Mouse (Mus musculus): Measurements from ENCODE around the gene Tceanc. TPM values are rescaled to one million over a fixed set of nuclear protein-coding genes. Genes with fewer than 3 reads are reported as not detected.

Gene Tceanc
- total RNA-seq (2014; fragmentation: Nextera tagmentation) (15.8 and 19.1 TPM in 2 replicates), total RNA-seq (2017) (10.8 and 12.6 TPM in 2 replicates), polyA plus RNA-seq (2012) (0.86 and 0.91 TPM in 2 replicates)

DNA sequence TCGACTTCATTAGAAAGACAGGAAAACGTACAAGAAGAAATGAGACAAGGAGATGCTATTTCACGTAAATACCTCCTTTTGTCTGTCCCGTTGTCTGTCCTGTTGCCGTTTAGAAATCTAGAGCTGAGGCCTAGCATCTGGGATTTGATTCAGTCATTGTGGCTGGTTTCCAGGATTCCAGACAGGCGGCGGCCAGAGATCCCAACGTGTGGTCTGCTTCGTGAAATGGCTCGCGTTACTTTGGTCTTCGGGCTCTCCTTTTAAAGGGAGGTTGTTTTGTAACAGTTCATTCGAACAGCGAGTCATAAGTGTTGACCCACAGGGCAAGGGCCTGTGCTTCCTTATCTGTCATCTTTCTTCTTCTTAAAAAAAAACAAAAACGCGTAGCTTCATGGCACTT lies at the start of gene Tceanc:
Gene Tceanc, minus strand, starts transcription at position 223 of the 400 bp plus-strand sequence.
- DNase-seq (ENCODE audit: low spot score) (no peak), ATAC-seq (ENCODE audit: extremely low read depth, insufficient number of reproducible peaks, low FRiP score, poor library complexity, severe bottlenecking) (no peak)
- Histone ChIP-seq H3K4me1 (ENCODE audit: insufficient read depth, low read depth, low read length) (peaks cover 8% of the 10 kb centered on the region), H3K9me3 (replicated peaks) (no peaks in the 10 kb centered on the region), H3K36me3 (replicated peaks) (no peaks in the 10 kb centered on the region), H3K27me3 (ENCODE audit: insufficient read depth, low read length) (no peaks in the 10 kb centered on the region), H3K4me3 (ENCODE audit: low read depth, low read length) (no peak within 1 kb of the TSS)
- TF ChIP-seq TAL1 (conservative IDR thresholded peaks at IDR 0.05; ENCODE audit: low read depth, low read length) (no peak), CTCF (IDR thresholded peaks at IDR 0.05; ENCODE audit: low read depth, low read length) (no peak), POLR2AphosphoS5 (IDR thresholded peaks at IDR 0.05; ENCODE audit: insufficient replicate concordance, low read depth, low read length) (no peak), GATA1 (IDR thresholded peaks at IDR 0.05; ENCODE audit: borderline replicate concordance, low read length) (no peak), GATA2 (IDR thresholded peaks at IDR 0.05; ENCODE audit: borderline replicate concordance, low read depth, low read length) (no peak)

DNA sequence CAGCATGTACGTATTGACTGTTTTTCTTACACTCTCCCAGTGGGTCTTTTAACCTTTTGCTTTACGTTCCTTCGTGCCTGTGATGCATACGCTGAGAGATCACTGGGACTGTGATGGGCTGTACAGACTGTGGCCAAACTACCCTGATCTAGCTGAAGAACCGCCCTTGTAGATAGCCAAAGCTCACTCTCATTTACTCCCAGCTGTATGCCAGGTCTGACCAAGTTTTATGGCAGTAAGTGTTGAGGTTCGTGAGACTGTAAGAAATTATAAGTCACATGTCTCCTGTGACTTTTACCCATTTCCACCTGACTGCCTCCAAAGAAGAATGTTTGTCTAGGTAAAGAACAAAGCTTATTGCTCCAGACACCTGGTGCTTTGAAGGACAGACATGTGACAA lies 47.6 kb upstream of the Tceanc start:
- H3K27me3 ChIP-seq (ENCODE audit: insufficient read depth, low read length): no peaks in the 10 kb centered on the region
- H3K36me3 ChIP-seq (replicated peaks): no peaks in the 10 kb centered on the region
- no peaks in the 10 kb centered on the region for H3K9me3 ChIP-seq (replicated peaks)
- ATAC-seq (ENCODE audit: extremely low read depth, insufficient number of reproducible peaks, low FRiP score, poor library complexity, severe bottlenecking) (no peak), DNase-seq (ENCODE audit: low spot score) (no peak)
- TF ChIP-seq POLR2AphosphoS5 (IDR thresholded peaks at IDR 0.05; ENCODE audit: insufficient replicate concordance, low read depth, low read length) (no peak), CTCF (IDR thresholded peaks at IDR 0.05; ENCODE audit: low read depth, low read length) (no peak), GATA2 (IDR thresholded peaks at IDR 0.05; ENCODE audit: borderline replicate concordance, low read depth, low read length) (no peak), TAL1 (conservative IDR thresholded peaks at IDR 0.05; ENCODE audit: low read depth, low read length) (no peak), GATA1 (IDR thresholded peaks at IDR 0.05; ENCODE audit: borderline replicate concordance, low read length) (no peak)
- H3K4me1 ChIP-seq (ENCODE audit: insufficient read depth, low read depth, low read length): no peaks in the 10 kb centered on the region
- no peak overlapping the region for H3K4me3 ChIP-seq (ENCODE audit: low read depth, low read length)

DNA sequence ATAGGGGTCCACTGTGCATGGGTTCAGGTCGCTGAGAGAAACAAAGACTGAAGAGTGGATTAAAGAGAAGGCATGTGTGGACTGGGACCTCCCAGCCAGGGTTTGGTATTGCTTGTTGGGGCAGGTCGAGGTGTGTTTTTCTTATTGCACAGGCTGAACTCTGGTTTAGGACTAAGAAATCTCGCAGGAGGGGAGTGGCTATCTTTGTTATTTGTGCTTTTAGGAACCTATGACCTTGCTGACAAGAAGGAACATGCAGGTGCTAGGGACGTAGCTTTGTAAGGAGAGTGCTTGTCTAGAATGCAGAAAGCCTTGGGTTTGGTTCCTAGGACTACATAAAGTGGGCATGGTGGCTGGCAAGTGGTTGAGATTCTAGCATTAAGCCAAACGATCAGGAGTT lies 47.0 kb upstream of the Tceanc start:
- H3K4me1 ChIP-seq (ENCODE audit: insufficient read depth, low read depth, low read length): no peaks in the 10 kb centered on the region
- no peaks in the 10 kb centered on the region for H3K36me3 ChIP-seq (replicated peaks)
- DNase-seq (ENCODE audit: low spot score): no peak
- TF ChIP-seq CTCF (IDR thresholded peaks at IDR 0.05; ENCODE audit: low read depth, low read length) (no peak), GATA2 (IDR thresholded peaks at IDR 0.05; ENCODE audit: borderline replicate concordance, low read depth, low read length) (no peak), GATA1 (IDR thresholded peaks at IDR 0.05; ENCODE audit: borderline replicate concordance, low read length) (no peak), TAL1 (conservative IDR thresholded peaks at IDR 0.05; ENCODE audit: low read depth, low read length) (no peak), POLR2AphosphoS5 (IDR thresholded peaks at IDR 0.05; ENCODE audit: insufficient replicate concordance, low read depth, low read length) (no peak)
- no peaks in the 10 kb centered on the region for H3K9me3 ChIP-seq (replicated peaks)
- no peak for ATAC-seq (ENCODE audit: extremely low read depth, insufficient number of reproducible peaks, low FRiP score, poor library complexity, severe bottlenecking)
- H3K4me3 ChIP-seq (ENCODE audit: low read depth, low read length): no peak overlapping the region
- H3K27me3 ChIP-seq (ENCODE audit: insufficient read depth, low read length): no peaks in the 10 kb centered on the region

DNA sequence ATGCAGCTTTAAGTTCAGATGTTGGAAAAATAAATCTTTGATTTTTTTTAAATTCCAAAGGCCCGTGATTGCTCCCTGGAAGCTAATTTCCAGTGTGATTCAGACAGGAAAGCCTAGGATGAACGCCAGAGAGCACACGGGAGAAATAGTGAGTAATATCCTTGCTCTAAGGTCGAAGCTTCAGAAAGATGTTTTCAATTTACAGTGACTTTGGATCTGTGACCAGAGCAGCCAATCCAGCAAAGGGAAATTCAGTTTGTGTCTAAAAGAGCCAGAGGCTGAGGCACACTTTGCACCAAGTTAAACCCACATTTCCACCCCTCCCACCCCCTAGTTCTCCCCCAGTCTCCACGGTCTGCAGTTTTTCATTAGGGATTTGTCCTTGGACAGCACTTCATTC lies 46.5 kb upstream of the Tceanc start:
- DNase-seq (ENCODE audit: low spot score) (no peak), ATAC-seq (ENCODE audit: extremely low read depth, insufficient number of reproducible peaks, low FRiP score, poor library complexity, severe bottlenecking) (no peak)
- Histone ChIP-seq H3K36me3 (replicated peaks) (no peaks in the 10 kb centered on the region), H3K27me3 (ENCODE audit: insufficient read depth, low read length) (no peaks in the 10 kb centered on the region), H3K4me1 (ENCODE audit: insufficient read depth, low read depth, low read length) (no peaks in the 10 kb centered on the region), H3K9me3 (replicated peaks) (no peaks in the 10 kb centered on the region), H3K4me3 (ENCODE audit: low read depth, low read length) (no peak overlapping the region)
- TF ChIP-seq CTCF (IDR thresholded peaks at IDR 0.05; ENCODE audit: low read depth, low read length) (no peak), GATA2 (IDR thresholded peaks at IDR 0.05; ENCODE audit: borderline replicate concordance, low read depth, low read length) (no peak), GATA1 (IDR thresholded peaks at IDR 0.05; ENCODE audit: borderline replicate concordance, low read length) (no peak), TAL1 (conservative IDR thresholded peaks at IDR 0.05; ENCODE audit: low read depth, low read length) (no peak), POLR2AphosphoS5 (IDR thresholded peaks at IDR 0.05; ENCODE audit: insufficient replicate concordance, low read depth, low read length) (no peak)

DNA sequence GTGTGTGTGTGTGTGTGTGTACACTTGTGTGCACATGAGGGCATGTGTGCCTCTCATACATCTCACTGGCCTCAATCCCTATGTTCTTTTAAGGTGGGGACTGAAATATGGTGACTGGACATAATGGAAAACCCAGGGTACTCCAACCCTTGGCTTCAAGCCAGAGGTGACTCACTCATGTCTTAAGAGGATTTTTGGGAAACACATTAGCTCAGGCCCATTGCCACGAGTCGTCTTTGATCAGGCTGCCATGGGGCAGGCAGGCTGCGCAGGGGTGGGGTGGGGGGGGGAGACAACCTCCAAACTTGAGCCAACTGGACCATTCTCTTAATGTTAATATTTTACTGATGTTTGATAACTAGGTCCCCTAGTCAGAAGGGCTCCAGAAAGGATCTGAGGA lies 41.0 kb upstream of the Tceanc start:
- no peaks in the 10 kb centered on the region for H3K4me1 ChIP-seq (ENCODE audit: insufficient read depth, low read depth, low read length)
- ATAC-seq (ENCODE audit: extremely low read depth, insufficient number of reproducible peaks, low FRiP score, poor library complexity, severe bottlenecking) (no peak), DNase-seq (ENCODE audit: low spot score) (no peak)
- no peaks in the 10 kb centered on the region for H3K9me3 ChIP-seq (replicated peaks)
- no peaks in the 10 kb centered on the region for H3K27me3 ChIP-seq (ENCODE audit: insufficient read depth, low read length)
- TF ChIP-seq CTCF (IDR thresholded peaks at IDR 0.05; ENCODE audit: low read depth, low read length): no peak
- no peak for TF ChIP-seq GATA2 (IDR thresholded peaks at IDR 0.05; ENCODE audit: borderline replicate concordance, low read depth, low read length)
- no peak for TF ChIP-seq POLR2AphosphoS5 (IDR thresholded peaks at IDR 0.05; ENCODE audit: insufficient replicate concordance, low read depth, low read length)
- no peak for TF ChIP-seq TAL1 (conservative IDR thresholded peaks at IDR 0.05; ENCODE audit: low read depth, low read length)
- TF ChIP-seq GATA1 (IDR thresholded peaks at IDR 0.05; ENCODE audit: borderline replicate concordance, low read length): no peak
- no peaks in the 10 kb centered on the region for H3K36me3 ChIP-seq (replicated peaks)
- no peak overlapping the region for H3K4me3 ChIP-seq (ENCODE audit: low read depth, low read length)

DNA sequence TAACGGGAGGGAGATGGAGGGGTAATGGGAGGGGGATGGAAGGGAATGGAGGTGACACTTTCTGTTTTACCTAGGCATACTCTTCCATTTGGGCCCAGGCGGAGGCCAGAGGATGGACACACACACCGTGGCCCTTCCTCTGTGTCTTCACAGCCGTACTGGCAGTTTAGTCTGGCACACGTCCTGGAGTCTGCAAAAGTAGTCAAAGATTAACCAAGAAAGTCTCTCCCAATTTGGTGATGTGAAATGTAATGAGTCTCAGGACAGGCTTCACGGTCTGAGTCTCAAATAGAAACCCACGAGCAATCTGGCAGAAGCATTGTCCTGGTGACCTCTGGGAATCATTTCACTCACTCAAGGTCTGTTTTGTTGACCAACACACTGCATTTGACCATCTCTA lies 34.0 kb upstream of the Tceanc start:
- ATAC-seq (ENCODE audit: extremely low read depth, insufficient number of reproducible peaks, low FRiP score, poor library complexity, severe bottlenecking) (no peak), DNase-seq (ENCODE audit: low spot score) (no peak)
- TF ChIP-seq GATA2 (IDR thresholded peaks at IDR 0.05; ENCODE audit: borderline replicate concordance, low read depth, low read length) (no peak), POLR2AphosphoS5 (IDR thresholded peaks at IDR 0.05; ENCODE audit: insufficient replicate concordance, low read depth, low read length) (no peak), TAL1 (conservative IDR thresholded peaks at IDR 0.05; ENCODE audit: low read depth, low read length) (no peak)
- no peaks in the 10 kb centered on the region for H3K27me3 ChIP-seq (ENCODE audit: insufficient read depth, low read length)
- no peaks in the 10 kb centered on the region for H3K36me3 ChIP-seq (replicated peaks)
- no peaks in the 10 kb centered on the region for H3K9me3 ChIP-seq (replicated peaks)
- H3K4me1 ChIP-seq (ENCODE audit: insufficient read depth, low read depth, low read length): no peaks in the 10 kb centered on the region
- no peak overlapping the region for H3K4me3 ChIP-seq (ENCODE audit: low read depth, low read length)
